Mouse (Mus musculus): Measurements from ENCODE around the gene Ilkap. TPM values are rescaled to one million over a fixed set of nuclear protein-coding genes. Genes with fewer than 3 reads are reported as not detected.

The Ilkap gene
- total RNA-seq, 2 experiments from 2014 or later: 47.4 to 51.9 TPM

DNA sequence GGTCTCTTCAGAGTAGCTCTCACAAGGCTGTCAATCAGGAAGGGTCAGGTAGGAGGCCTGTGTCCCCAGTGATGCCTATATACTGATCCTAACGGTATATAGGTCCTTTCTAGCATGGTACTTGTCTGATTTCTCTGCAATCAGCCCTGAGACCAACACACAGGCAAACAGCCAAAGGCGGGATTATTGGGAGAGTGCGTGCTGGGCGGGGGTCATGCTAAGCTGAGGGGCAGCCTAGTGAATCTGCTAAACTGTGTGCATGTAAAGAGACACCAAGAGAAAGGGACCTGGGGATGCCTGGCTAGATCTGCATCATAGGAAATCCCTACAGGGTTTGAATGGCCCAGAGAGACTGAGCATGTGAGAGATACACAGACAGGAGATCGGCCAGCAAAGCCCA is 16.7 kb upstream of the Ilkap start:
- intact Hi-C loops (cut with DNase I): no loop called here

GRCm38 (mm10) chr1:91414903-91415302 is 16.3 kb upstream of the Ilkap start:
- intact Hi-C loops (cut with DNase I): no loop called here

More for the DNA sequence above, 16.7 kb upstream of the Ilkap start:
- no peak for DNase-seq

GRCm38 (mm10) chr1:91413898-91414594 is 15.4 kb upstream of the Ilkap start, which contains the start of gene Hes6:
Hes6 (minus strand) TSS chr1:91414038.
- intact Hi-C loops (cut with DNase I): no loop called here
- DNase-seq: peak; percentile 76 to 83

More at GRCm38 (mm10) chr1:91414903-91415302, 16.3 kb upstream of the Ilkap start:
- no peak for DNase-seq

- intact Hi-C loops (cut with DNase I): no loop called here
Measured at GRCm38 (mm10) chr1:91413536-91413897, 14.9 kb upstream of the Ilkap start.

GRCm38 (mm10) chr1:91413030-91413506 is 14.5 kb upstream of the Ilkap start:
- DNase-seq: peak; percentile 89 to 90
- intact Hi-C loops (cut with DNase I): no loop called here

More at GRCm38 (mm10) chr1:91413536-91413897, 14.9 kb upstream of the Ilkap start:
- DNase-seq: no peak

DNA sequence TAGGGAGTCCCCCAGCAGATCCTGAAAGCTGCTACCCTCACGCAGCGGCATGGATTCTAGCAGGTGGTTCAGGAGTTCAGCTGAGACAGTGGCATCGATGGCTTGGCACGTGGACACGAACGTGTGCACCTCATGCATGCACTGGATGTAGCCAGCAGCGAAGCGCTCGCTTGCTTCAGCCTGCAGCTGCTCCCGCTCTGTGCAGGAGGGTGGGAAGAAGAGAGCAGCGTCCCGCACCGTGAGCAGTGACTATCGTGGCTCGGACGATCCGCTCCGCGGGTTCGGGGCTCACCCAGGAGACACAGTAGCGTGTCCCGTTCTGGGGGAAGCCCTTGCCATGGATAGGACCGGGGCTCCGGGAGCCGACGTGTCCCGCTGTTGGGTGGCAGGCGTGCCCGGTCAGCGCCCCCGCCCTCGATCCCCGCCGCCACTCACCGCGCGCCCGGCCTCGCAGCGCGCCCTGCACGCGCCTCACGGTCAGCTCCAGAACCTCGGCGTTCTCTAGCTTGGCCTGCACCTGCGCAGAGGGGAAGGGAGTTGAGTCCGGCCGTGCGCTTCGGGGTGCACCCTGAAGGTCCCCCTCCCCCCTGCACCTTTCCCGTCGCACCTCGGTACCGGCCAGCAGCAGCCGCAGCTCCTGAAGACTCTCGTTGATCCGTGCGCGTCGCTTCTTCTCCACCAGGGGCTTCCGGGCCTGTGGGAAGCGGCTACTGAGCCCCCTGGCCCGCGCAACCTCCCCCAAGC is 13.8 kb upstream of the Ilkap start:
- peak in 1 of 2 experiments; percentile 22 for DNase-seq
- intact Hi-C loops (cut with DNase I): no loop called here

GRCm38 (mm10) chr1:91411631-91412285 is 13.1 kb upstream of the Ilkap start:
- intact Hi-C loops (cut with DNase I): no loop called here

DNA sequence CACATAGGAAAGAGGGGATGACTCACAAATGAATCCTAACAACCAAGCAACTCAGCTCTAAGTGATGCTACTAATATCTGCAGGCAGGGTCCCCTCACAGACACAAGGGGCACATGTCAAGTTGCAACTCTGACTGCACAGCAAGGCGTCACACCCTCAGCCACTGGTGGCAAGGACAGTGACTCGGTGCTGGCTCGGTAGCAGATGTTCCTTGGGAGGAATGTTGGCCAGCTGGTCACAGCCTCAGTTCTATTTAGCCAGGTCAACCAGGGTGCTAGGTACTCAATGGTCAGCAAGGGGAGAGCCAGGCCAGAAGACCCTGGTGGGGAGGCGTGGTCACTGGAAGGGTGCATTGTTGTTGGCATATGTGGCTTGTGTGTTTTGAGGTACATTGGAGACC is 9.2 kb upstream of the Ilkap start:
- intact Hi-C loops (cut with DNase I): no loop called here
- DNase-seq: no peak

More at GRCm38 (mm10) chr1:91411631-91412285, 13.1 kb upstream of the Ilkap start:
- no peak for DNase-seq

- DNase-seq: no peak
- intact Hi-C loops (cut with DNase I): no loop called here
Measured at GRCm38 (mm10) chr1:91405406-91406169, 7.0 kb upstream of the Ilkap start.

DNA sequence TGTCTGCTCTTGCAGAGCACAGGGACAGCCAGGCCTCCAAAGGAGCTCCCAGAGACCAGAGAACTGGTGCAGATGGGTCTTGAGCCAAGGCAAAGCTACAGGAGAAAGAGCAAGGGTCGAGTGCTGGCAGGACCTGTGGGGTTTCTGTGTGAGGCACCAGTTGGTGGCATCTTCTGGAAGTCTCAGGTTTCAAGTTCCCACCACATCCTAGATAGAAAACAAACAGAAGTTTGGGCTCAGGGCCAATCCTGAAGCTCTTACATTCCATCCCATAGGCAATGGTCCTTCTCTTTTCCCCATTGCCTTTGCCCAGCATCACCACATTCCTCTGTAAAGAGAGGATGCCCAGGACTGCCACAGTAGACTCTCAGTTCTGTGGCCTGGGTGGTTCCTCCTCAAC is 6.4 kb upstream of the Ilkap start:
- intact Hi-C loops (cut with DNase I): no loop called here
- DNase-seq: no peak

DNA sequence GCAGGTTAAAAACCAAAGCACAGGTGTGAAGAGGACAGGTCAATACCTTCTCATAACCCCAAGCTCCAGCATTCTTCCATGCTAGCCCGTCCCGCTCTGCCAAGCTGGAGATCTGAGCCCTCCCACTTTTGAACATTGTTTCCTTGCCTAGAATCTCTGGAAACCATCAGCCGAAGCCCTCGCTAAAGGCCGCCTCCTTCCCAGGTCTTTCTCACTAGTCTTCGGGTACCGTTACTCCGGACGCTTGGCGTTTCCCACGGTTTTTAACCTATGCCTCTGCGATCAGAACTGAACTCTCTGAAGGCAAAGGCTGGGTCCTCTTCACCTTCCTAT is 722 bp downstream of the Ilkap start:
- DNase-seq: no peak
- intact Hi-C loops (cut with DNase I): loop anchor here (5.0 kb wide), 1 partner anchor 146 kb away; the partner anchor contains the start of gene Ube2f

- intact Hi-C loops (cut with DNase I): no loop called here
- no peak for DNase-seq
Measured at GRCm38 (mm10) chr1:91390369-91390768, 8.2 kb downstream of the Ilkap start.

GRCm38 (mm10) chr1:91381091-91381471 is 17.5 kb downstream of the Ilkap start:
- intact Hi-C loops (cut with DNase I): no loop called here

DNA sequence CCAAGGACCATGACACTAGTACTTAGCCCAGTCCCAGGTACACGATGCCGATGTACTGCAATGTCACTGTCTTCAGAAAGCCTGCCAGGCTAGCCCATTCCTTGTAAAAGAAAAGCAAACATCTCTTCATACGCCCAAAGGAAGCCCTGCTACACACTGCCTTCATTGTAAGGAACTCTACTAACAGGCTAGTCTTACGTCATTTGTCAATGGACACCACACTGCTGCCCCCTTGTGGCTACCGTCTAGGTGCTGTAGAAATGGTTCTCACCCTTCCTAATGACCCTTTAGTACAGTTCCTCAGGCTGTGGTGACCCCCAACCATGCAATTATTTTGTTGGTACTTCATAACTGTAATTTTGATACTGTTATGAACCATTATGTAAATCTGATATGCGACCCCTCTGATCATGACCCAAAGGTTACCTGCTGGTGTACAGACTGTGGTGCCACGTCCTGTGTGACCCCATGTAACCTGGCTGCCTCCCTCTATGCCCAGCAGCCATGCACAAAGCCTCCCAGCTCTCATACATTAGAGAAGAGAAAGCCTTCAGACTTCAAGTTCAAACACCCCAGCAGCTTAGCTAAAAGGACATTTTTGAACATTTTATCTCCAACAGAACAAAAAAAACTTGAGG is 18.0 kb downstream of the Ilkap start:
- intact Hi-C loops (cut with DNase I): loop anchor here (1.0 kb wide), 1 partner anchor 33 kb away; no protein-coding TSS in a partner anchor
- peak; percentile 73 to 82 for DNase-seq

More at GRCm38 (mm10) chr1:91381091-91381471, 17.5 kb downstream of the Ilkap start:
- DNase-seq: no peak

- intact Hi-C loops (cut with DNase I): no loop called here
- DNase-seq: no peak
Measured at GRCm38 (mm10) chr1:91373414-91373835, 25.2 kb downstream of the Ilkap start.

- no peak for DNase-seq
- intact Hi-C loops (cut with DNase I): no loop called here
Measured at GRCm38 (mm10) chr1:91370055-91370454, 28.6 kb downstream of the Ilkap start.

GRCm38 (mm10) chr1:91369408-91369807 is 29.2 kb downstream of the Ilkap start:
- DNase-seq: no peak
- intact Hi-C loops (cut with DNase I): loop anchor here (5.0 kb wide), 1 partner anchor 113 kb away; no protein-coding TSS in a partner anchor

DNA sequence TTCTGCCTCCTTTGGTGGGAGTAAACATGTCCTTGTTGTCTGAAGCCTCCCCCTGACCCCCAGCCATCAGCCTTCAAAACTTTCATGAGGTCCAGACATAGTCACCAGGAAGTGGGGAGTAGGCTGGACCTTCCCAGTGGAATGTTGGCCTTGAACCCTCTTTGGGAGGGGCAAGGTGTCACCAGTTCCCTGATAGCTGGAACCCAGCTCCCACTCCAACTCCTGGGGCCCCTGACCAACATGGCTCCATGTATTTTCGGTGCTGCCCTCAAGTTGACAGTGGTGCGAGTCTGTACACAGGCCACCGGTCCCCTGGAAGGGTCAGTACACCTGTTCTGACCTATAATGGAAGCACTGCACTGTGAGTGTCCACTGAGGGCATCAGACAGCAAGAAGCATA is 31.3 kb downstream of the Ilkap start:
- DNase-seq: no peak
- intact Hi-C loops (cut with DNase I): loop anchor here (5.0 kb wide), 1 partner anchor 115 kb away; no protein-coding TSS in a partner anchor

DNA sequence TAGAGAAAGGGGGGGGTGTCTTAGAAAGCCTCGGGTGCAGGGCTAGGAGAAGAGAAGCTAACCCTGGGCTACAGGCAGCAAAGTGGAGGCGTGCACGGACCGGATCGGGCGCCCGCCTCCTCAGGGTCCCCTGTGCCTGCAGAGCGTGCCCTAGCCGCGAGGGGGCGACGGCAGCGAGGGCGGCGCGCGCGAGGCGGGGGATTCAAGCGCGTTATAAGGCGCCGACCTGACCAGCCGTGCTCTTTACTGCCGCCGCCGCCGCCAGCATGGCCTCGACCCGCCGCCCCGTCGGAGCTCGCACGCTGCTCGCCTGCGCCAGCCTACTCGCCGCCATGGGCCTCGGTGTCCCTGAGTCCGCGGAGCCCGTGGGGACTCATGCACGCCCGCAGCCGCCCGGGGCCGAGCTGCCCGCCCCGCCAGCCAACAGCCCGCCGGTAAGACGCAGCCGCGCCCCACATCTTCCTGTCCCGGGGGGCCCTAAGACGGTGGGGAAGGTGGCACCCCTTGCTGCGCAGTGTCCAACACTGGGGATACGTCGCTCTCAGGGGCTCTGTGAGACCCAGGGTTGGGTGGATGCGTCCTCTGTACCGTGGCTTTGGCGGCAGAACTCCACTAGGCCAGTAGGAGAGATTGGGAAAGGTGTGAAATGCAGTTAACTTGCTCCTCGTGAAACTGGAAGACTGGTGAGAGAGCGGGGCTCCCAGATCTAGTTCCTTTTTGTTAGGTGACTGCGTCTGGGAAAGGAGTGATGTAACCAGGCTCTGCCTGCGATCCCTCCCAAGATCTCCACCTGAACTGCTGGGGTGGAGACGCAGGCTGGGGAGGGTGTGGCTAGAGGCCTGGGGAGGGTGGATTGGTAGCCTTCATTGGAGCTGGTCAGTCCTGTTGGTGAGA is 32.2 kb downstream of the Ilkap start, which contains the start of gene Erfe:
Gene Erfe (plus strand): TSS at position 216 of the 894 bp plus-strand sequence.
- intact Hi-C loops (cut with DNase I): loop anchor here (5.0 kb wide), 1 partner anchor 116 kb away; no protein-coding TSS in a partner anchor
- peak; percentile 74 to 77 for DNase-seq
